In genomic region chr9:32495643-32495997, GRCm38 (mm10) we compare ENCODE assay signal across 1 mouse cellular context.
A peak's percentile ranks its signal among the peaks of the same experiment; 100 is the strongest.
TF ChIP-seq lines count a peak whose summit lies in the region.

No protein-coding gene starts in this region.

TF ChIP-seq in MEL, 35 proteins besides CTCF, POLR2A, EP300 and RAD21 (continued from another document):
- no peak for TF ChIP-seq ZMIZ1 (IDR thresholded peaks at IDR 0.05; ENCODE audit: low read depth, low read length)
- TF ChIP-seq E2F4 (IDR thresholded peaks at IDR 0.05; ENCODE audit: borderline replicate concordance, low read depth, low read length), result no peak
- TF ChIP-seq MXI1 (IDR thresholded peaks at IDR 0.05; ENCODE audit: low read depth, low read length), result 0 out of 2 replicates have a peak, but pooled peaks have one; percentile 52
- TF ChIP-seq TBP (IDR thresholded peaks at IDR 0.05; ENCODE audit: low read depth, low read length), result peak; percentile 57; the same call in 1 of the 2 replicates
- TF ChIP-seq MAZ (IDR thresholded peaks at IDR 0.05; ENCODE audit: low read depth, low read length), result no peak
- no peak for TF ChIP-seq TAL1 (IDR thresholded peaks at IDR 0.05; ENCODE audit: low read length)
TF ChIP-seq in MEL: peak in this region for 10.
